Mouse (Mus musculus) kidney, postnatal 0 days (tissue): ENCODE measurements at regions not wholly inside any gene's neighbourhood (a gene's known extent, or its start where the extent isn't known, plus 50 kb on each side); places are given as distances from the start of the nearest gene placed in this dataset.

Experiments used
- ATAC-seq: fragments of 200-750 bp; cut with Nextera tagmentation; replicated peaks from 2 replicates; pipeline ENCODE4 v1.8.0; 2017; ENCODE audit warnings: low read depth, moderate number of reproducible peaks, moderate TSS enrichment, moderate library complexity; ENCODE audit not compliant: low FRiP score
- DNase-seq: peaks from one replicate; pipeline ENCODE4 v3.0.0-alpha.2; 2016; ENCODE audit warnings: low spot score
- H3K27ac ChIP-seq: fragments of 300-500 bp; sonication (generic); 2 replicates; pipeline ENCODE4 v1.5.1; 2014; ENCODE audit warnings: mild to moderate bottlenecking
- H3K27me3 ChIP-seq: fragments of 300-500 bp; sonication (generic); 2 replicates; pipeline ENCODE4 v1.6.1; 2014; ENCODE audit warnings: low read length, mixed read lengths; ENCODE audit not compliant: insufficient read depth
- H3K36me3 ChIP-seq: fragments of 300-500 bp; sonication (generic); 2 replicates; pipeline ENCODE4 v1.6.1; 2014; ENCODE audit warnings: low read length, mixed read lengths; ENCODE audit not compliant: insufficient read depth
- H3K4me1 ChIP-seq: fragments of 300-500 bp; sonication (generic); replicated peaks from 2 replicates; pipeline ENCODE4 v1.6.1; 2014; ENCODE audit warnings: antibody characterized with exemption, low read length, mixed read lengths; ENCODE audit not compliant: insufficient read depth
- H3K4me2 ChIP-seq: fragments of 300-500 bp; sonication (generic); 2 replicates; pipeline ENCODE4 v1.6.1; 2014; ENCODE audit warnings: mild to moderate bottlenecking, low read length, moderate library complexity, mixed read lengths
- H3K4me3 ChIP-seq: fragments of 300-500 bp; sonication (generic); replicated peaks from 2 replicates; pipeline ENCODE4 v1.5.1; 2014; ENCODE audit warnings: low read depth, low read length
- H3K9ac ChIP-seq: fragments of 300-500 bp; sonication (generic); 2 replicates; pipeline ENCODE4 v1.6.1; 2014; ENCODE audit warnings: low read depth, low read length
- H3K9me3 ChIP-seq: fragments of 300-500 bp; sonication (generic); replicated peaks from 2 replicates; pipeline ENCODE4 v1.6.1; 2016; ENCODE audit warnings: low read length, inconsistent platforms, mixed read lengths
- CTCF ChIP-seq: IDR thresholded peaks from 2 replicates; pipeline ENCODE4 v1.5.1; 2016; ENCODE audit warnings: antibody characterized with exemption, low read depth, mild to moderate bottlenecking, moderate library complexity
- WGBS: fragments of 180-500 bp; shearing (Covaris S2); extraction: QIAGEN DNeasy Blood & Tissue Kit; methylation state at CpG from one replicate; pipeline ENCODE4 v1.1.7; 2014; 5-methylcytosine and 5-hydroxymethylcytosine counted together

DNA sequence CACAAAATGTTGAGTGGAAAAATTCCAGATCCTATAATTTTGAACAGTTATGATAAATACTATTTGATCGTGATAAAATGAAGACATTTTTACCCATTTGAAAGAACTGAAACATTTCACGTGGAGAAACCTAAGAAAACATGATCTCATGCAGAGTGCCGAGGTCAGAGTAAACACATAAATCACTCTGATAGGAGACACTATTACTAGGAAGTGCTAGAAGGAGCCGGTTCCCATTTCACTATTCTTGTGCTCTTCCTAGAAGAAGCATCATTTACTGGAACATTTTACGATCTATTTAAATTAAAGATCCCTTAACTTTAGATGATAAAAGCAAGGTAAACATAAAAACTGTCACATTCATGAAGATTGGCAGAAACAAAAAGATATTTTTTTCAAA, 1359.7 kb upstream of the Flrt2 start:
- 18% methylated on average over 5 of the region's 5 CpGs for WGBS
- ATAC-seq = no peak

DNA sequence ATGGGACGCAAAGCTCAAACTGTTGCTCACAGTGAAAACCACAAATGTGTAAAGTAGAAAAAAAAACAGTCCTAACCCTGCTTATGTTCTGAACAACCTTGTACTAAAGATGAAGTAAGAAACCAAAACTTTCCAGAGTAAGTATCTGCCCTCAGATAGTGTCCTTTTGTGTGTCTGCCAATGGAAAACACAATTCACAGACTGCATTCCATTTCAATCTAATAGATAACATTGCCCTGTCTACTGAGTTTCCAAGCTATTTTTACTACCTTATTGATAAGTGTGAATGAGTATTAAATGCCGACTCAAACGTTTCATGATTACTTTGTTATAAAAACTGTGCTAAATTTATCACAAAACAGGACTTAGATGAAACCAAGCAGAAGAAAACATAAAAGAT, 1357.4 kb upstream of the Flrt2 start:
- H3K36me3 ChIP-seq = no peaks in the 10 kb centered on the region
- H3K4me2 ChIP-seq = no peak overlapping the region
- no peaks in the 10 kb centered on the region for H3K4me1 ChIP-seq
- ATAC-seq (no peak), DNase-seq (no peak)
- no peaks in the 10 kb centered on the region for H3K9me3 ChIP-seq
- no peak overlapping the region for H3K9ac ChIP-seq
- no peaks in the 10 kb centered on the region for H3K27me3 ChIP-seq
- TF ChIP-seq CTCF = no peak
- 79% methylated on average over 3 of the region's 3 CpGs for WGBS
- H3K4me3 ChIP-seq = no peak overlapping the region
- no peak overlapping the region for H3K27ac ChIP-seq

More for the DNA sequence above, 1359.7 kb upstream of the Flrt2 start:
- DNase-seq = peak; percentile 72
- Histone ChIP-seq H3K4me1 (no peaks in the 10 kb centered on the region), H3K36me3 (no peaks in the 10 kb centered on the region), H3K9ac (no peak overlapping the region), H3K4me3 (no peak overlapping the region), H3K9me3 (no peaks in the 10 kb centered on the region), H3K27ac (no peak overlapping the region), H3K4me2 (no peak overlapping the region), H3K27me3 (no peaks in the 10 kb centered on the region)
- no peak for TF ChIP-seq CTCF

GRCm38 (mm10) chr12:94349623-94350156, 1342.3 kb upstream of the Flrt2 start:
- Histone ChIP-seq H3K9me3 (no peaks in the 10 kb centered on the region), H3K27me3 (no peaks in the 10 kb centered on the region), H3K36me3 (no peaks in the 10 kb centered on the region), H3K4me2 (no peak overlapping the region), H3K4me3 (no peak overlapping the region), H3K9ac (no peak overlapping the region), H3K4me1 (no peaks in the 10 kb centered on the region), H3K27ac (no peak overlapping the region)
- TF ChIP-seq CTCF = no peak
- ATAC-seq (no peak), DNase-seq (peak; percentile 28)
- 45% methylated on average over 7 of the region's 7 CpGs for WGBS

- DNase-seq (peak; percentile 79), ATAC-seq (no peak)
- no peak for TF ChIP-seq CTCF
- no peaks in the 10 kb centered on the region for H3K4me1 ChIP-seq
- H3K36me3 ChIP-seq = no peaks in the 10 kb centered on the region
- H3K27ac ChIP-seq = no peak overlapping the region
- H3K27me3 ChIP-seq = no peaks in the 10 kb centered on the region
- H3K4me3 ChIP-seq = no peak overlapping the region
- H3K9ac ChIP-seq = no peak overlapping the region
- H3K4me2 ChIP-seq = peak overlapping the region; percentile 2; the same call in 1 of the 2 replicates
- WGBS = 17% methylated on average over 6 of the region's 6 CpGs
- no peaks in the 10 kb centered on the region for H3K9me3 ChIP-seq
These were observed 1327.8 kb upstream of the Flrt2 start for GRCm38 (mm10) chr12:94364269-94364668.

GRCm38 (mm10) chr12:94399991-94400390, 1292.0 kb upstream of the Flrt2 start:
- 37% methylated on average over 2 of the region's 2 CpGs for WGBS
- H3K9ac ChIP-seq = no peak overlapping the region
- H3K36me3 ChIP-seq = no peaks in the 10 kb centered on the region
- no peak overlapping the region for H3K27ac ChIP-seq
- no peak for TF ChIP-seq CTCF
- H3K27me3 ChIP-seq = no peaks in the 10 kb centered on the region
- no peaks in the 10 kb centered on the region for H3K4me1 ChIP-seq
- DNase-seq (peak; percentile 53), ATAC-seq (no peak)
- no peaks in the 10 kb centered on the region for H3K9me3 ChIP-seq
- H3K4me2 ChIP-seq = no peak overlapping the region
- H3K4me3 ChIP-seq = no peak overlapping the region

DNA sequence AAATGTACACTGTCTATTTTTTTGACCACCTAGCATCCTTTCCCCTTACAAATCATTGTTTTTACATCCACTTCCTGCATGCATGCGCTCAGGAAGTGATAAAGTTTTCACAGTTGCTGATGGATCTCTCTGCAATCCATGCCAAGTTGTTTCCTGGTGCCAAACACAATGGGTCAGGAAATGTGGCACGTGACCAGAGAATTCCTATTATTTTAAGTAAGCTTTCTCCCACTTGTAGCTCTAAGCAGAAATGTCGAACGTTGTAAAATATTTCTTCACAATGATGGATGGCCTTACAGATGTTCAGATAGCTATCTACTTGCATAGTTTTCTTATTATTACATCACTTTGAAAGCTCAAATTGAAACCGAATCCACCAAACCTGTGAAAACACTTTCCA, 1271.1 kb upstream of the Flrt2 start:
- no peaks in the 10 kb centered on the region for H3K36me3 ChIP-seq
- DNase-seq (peak; percentile 76), ATAC-seq (no peak)
- no peaks in the 10 kb centered on the region for H3K4me1 ChIP-seq
- TF ChIP-seq CTCF = no peak
- H3K4me3 ChIP-seq = no peak overlapping the region
- 42% methylated on average over 5 of the region's 5 CpGs for WGBS
- no peaks in the 10 kb centered on the region for H3K9me3 ChIP-seq
- no peaks in the 10 kb centered on the region for H3K27me3 ChIP-seq
- no peak overlapping the region for H3K4me2 ChIP-seq
- H3K9ac ChIP-seq = no peak overlapping the region
- H3K27ac ChIP-seq = no peak overlapping the region

DNA sequence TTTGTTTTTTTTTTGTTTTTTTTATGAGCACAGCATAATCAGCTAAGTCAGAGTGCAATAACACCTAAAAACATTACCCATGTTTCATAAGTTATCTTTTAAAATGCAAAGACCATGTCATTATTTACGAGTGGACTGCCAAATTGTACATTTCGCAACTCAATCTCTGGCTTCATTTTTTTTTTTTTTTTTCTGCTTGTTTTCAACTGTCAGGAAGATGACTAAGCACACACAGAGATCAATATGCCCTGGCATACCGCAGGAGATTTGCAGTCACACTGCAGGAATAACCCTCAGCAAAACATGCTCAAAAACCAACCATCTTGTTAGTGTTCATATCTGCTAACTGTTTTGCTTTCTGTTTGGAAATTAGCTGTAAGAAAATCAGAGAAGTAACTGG, 1270.3 kb upstream of the Flrt2 start:
- Histone ChIP-seq H3K4me3 (no peak overlapping the region), H3K27ac (no peak overlapping the region), H3K36me3 (no peaks in the 10 kb centered on the region), H3K9ac (no peak overlapping the region), H3K9me3 (no peaks in the 10 kb centered on the region), H3K27me3 (no peaks in the 10 kb centered on the region), H3K4me2 (no peak overlapping the region), H3K4me1 (no peaks in the 10 kb centered on the region)
- DNase-seq (no peak), ATAC-seq (no peak)
- 92% methylated on average over 3 of the region's 3 CpGs for WGBS
- no peak for TF ChIP-seq CTCF
